Mouse (Mus musculus): ENCODE measurements around the gene Rnf157.
"Not testable (repeated sequence)": the region's sequence is repeated elsewhere in the genome, so short reads cannot be mapped to it uniquely, and the experiment has no call there.

Gene Rnf157

DNA sequence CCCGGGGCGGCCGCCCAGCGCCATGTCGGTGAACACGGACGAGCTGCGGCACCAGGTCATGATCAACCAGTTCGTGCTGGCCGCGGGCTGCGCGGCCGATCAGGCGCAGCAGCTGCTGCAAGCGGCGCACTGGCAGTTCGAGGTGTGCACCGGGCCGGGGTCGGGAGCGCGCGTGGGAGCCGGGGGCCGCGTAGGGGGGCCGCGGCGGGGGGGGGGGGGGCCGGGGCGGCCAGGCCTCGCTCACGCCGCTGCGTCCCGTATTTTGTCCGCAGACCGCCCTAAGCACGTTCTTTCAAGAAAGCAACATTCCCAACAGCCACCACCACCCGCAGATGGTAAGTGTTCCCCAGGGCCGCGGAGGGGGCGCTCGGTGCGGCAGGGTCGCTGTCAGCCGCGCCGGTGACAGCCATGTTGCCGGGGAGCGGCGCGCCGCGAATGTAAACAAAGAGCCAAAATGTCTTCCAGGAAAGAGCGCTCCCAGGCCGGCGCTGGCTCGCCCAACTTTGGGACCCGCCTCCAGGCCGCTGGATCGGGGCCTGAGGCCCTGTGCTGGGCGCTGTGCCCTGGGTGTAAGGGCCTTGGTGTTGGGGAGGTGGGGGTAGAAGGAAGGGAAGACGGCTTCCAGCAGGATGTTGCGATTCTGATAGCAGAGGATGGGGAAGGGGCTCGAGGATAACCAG, 21.6 kb upstream of the Rnf157 start:
- DNase-seq (ENCODE audit: low read depth, low spot score), result no peak

DNA sequence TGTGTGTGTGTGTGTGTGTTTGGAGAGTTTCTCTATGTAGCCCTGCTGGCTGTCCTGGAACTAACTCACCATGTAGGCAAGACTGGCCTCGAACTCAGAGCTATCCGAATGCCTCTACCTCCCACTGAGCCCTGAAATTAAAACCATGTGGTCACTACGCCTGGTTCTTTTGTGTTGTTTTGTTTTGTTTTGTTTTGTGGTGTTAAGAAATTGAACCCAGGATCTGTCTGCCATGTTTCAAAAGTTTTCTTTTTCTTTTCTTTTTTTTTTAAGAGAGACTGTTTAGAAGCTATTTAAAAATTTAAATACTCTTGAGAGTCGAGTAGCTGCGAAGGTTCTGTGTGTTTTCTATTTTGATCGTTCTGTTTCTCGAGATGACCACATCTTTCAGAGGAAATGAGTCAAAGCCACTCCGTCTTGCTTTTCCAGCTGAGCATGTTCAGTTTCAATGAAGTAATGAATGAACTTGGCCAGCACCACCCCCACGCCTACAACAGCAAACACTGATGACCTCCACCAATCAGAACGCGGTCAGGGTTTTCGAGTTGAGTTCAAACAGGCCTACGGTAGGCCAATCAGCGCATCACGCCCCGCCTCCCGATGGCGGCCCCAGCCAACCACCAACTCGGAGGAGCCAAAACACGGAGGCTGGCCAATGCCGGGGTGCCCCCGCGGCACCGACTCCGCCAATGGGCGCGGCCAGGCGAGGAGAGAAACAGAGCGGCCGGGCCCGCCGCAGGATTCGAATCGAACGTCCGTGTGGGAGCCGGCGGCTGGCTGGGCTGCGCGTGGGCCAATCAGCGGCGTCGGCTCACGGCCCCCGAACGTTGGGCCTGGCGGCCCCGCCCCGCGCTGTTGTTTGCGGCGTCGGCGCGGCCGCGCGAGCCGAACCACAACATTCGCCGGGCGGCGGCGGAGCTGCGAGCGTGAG, 20.8 kb upstream of the Rnf157 start, which contains the start of gene Ubald2:
Ubald2 (plus strand) TSS at position 739 of the 931 bp plus-strand sequence.
- DNase-seq (ENCODE audit: low read depth, low spot score), result peak; percentile 99

DNA sequence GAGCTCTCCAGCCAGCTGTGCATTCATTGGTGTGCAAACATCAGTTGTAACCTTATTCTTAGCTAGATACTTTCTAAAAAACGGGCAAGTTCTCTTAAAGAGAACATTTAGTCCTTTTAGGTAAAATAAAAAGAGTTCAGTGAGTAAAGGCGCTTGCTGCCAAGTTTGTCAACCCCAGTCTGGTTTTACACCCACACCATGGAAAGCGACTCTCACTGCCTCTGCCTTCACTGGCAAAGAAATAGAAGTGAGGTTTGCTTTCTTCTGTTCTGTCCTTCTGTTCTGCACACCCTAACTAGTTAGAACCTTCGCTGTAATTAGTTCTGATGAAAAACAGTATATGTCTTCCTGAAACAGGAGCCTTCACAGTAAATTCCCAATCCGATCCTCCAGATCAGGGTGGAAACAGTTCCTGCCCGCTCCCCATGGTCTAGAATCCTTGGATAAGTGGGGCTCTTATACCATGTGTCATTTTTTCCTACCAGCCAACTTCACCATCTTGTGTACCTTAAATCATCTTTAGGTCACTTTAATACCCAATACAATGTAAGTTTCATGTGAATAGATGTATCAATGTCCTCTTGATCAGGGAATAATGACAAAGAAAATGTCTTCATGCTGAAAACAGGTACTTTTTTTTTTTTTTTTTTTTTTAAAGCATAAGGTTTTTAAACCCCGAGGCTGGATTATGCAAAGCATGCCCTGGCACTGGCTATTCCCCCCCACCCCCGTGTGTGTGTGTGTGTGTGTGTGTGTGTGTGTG, 19.9 kb upstream of the Rnf157 start:
- peak; percentile 90 for DNase-seq (ENCODE audit: low read depth, low spot score)

DNA sequence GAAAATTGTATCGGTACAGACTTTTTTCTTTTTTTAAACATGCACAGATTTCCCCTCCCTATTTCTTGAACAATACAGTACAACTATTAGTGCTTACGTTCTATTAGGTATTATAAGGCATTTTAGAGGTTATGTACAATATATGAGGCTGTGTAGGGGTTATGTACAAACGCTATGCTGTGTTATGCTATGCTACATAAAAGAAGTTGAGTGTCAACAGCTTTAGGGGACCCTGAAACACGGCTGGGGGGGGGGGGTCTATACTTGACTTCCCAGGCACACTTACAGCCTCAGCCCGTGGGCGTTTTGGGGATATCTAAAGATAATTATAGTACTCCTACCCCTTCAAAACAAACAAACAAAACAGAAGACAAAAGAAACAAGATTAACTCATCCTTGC, 19.3 kb upstream of the Rnf157 start:
- no peak for DNase-seq (ENCODE audit: low read depth, low spot score)

DNA sequence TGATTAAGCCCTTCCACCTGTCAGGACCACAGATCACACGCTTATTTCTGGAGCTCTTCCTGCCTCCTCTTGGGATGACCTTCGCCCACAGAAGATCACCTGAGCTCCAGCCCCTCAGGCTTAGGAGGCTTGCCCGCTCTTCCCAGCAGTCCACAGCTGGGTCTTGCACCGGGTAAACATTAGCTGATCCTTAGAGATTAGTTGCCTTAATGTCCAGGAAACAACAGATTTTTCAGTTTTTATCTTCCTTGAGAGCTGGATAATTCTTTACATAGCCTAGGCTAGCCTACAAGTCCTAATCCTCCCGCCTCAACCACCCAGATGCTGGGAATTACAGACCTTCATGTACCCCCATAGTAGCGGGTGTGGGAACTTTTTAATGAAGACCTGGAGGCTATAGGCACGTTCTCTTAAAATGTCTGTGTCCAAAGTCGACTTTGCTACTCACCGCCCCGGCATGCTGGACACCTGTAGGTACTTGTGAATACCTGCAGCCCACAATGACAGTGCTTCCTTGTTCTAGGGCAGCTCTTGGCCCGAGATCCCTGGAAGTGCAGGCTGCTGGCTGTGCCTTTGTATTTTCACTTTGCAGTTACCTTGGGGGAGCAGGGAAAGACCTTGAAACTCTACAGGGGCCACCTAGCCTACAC, 18.7 kb upstream of the Rnf157 start:
- no peak for DNase-seq (ENCODE audit: low read depth, low spot score)

DNA sequence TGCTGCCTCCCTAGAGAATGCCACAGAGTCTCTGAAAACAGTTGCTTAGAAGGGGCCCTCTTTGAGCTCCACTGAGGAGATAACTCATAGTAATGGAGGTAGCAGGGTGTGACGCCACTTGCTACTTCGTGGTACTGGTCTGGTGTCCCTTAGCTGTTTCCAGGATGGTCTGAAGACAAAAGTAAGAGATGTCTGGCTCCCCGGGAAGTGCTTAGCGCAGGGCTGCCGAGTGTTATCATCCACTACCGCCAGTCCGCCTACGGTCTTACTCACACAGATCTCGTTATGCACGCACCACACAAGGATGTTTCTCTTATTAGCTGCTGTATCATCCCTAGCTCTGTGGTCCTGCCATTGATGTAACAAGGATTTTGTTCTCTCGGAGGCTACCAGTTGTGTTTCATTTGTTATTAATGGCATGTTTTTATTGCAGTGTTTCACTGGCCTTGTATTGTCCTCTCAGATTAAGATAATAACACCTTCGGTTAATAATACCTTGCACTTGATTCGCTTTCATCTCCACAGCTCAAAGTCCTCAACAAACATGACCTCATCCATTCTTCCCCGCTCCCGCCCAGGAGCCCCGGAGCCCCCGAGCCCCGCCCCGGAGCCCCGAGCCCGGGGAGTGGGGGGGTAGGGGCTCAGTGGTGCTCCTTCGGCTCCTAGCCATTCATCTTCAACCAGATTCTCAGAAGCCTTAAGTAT, 18.0 kb upstream of the Rnf157 start:
- no peak for DNase-seq (ENCODE audit: low read depth, low spot score)

DNA sequence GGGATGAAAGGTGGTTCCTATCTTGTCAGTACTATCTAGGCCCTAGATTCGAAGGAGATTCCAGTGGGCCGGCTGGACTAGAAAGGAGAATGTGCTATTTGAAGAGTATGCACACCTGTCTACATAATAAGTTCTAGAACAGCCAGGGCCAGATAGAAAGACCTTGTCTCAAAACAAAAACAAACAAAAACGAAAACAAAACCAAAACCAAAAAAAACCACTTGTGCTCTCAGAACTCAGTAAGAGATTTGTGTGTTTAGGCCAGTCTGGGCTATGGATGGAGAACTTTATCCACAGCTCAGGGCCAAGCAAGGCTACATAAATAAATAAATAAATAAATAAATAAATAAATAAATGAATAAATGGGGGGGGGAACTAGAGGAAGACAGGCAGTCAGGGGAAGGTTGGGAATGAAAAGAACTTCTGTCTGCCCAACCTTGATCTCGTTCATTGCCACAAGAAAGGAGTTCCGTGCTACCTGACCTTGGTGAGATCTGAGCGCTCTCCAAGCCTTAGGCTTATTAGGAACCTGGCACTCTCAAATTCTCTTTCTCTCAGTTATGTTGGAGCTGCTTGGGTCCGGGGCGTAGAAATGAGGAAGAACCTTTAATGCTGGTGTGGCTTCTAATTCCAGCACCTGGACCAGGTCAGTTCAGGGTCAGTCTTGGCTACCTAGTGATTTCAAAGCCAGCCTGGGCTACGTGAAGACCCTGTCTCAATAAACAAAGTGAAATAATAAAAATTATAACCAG, 17.2 kb upstream of the Rnf157 start:
- DNase-seq (ENCODE audit: low read depth, low spot score), result no peak

DNA sequence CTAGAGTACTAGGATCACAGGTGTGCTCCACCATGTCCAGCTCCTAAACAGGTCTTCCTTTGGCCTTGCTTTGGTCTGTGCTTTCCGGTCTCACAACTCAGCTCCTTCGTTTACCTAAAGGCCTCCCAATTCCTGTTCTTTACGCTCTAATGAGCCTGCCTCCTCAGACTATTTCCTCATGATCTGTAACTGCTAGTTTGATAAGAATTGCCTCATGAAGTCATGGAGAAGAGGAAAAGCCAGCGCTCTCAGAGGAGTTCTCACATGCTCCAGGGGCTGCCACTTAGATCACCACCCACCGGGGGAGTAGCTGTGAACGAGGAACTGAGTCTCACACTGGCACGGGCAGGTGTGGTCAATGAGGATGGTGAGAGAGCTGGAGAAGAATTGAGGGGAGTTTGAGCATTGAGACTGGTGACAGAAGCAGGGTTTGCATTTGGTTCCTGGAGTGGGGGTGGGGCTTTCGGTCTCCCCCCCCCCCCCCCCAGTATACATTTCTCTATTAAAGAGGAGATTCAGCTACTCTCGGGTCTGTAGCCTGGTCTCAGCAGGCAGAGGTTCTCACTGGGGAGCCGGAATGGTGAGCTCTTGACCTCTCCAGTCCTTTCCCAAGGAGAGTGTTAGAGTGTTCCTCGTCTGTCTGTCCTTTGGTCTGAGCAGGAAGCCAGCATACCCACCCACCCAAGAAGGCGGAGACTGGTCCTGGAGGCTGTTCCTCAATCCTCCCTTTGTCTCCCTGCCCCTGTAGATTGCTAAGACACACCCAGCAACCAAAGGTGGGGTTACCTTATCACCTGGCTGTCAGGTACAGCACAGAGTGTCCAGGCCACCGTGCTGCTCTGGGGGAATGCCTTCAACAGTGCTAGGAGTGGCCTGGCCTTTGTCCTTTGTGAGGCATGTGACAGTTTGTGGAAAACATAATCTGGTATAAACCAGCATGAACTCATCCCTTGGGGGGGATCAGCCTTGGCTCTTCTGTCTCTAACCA, 16.3 kb upstream of the Rnf157 start:
- DNase-seq (ENCODE audit: low read depth, low spot score), result no peak

DNA sequence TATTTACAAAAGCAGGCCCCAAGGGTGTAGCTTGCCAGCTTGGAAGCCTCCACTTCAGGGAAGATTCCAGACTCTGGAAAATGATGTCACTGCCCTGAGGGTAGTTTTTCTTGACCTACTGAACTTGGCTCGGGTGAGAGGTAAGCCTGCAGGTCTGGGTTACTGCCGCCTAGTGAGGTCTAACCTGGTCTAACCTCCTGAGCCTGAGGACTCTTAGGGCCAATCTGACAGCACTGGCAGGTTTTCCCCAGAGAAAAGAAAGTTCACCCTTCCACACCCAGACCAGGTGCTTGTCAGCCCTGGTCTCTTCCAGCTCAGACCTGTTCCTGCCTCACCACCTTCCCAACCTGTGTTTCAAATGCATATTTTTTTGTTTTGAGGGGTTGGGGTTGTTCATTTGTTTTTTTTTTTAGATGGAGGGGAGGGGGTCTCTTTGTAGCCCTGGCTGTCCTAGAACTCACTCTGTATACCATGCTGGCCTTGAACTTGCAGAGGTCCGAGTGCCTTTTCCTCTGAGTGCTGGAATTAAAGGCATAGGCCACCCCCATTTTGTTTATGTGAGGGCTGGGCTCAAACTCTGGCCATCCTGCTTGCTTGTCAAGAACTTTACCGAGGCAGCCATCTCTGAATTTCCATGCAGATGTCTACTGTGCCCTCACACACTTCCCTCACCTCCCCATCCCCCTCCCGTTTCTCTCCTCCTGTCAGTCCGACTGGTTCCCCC, 14.2 kb upstream of the Rnf157 start:
- DNase-seq (ENCODE audit: low read depth, low spot score), result no peak

DNA sequence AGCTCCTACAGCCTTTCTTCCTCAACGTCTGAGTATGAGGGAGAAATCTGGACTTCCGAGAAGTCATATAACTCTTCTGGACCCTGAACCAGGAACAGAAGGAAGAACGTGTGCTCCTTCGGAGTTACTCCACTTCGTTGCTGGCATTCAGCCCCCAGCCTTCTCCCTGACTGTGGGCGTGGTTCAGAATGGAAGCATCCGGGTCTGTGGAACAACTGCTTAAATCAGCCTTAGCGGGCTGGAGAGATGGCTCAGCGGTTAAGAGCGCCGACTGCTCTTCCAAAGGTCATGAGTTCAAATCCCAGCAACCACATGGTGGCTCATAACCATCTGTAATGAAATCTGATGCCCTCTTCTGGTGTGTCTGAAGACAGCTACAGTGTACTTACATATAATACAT, 13.5 kb upstream of the Rnf157 start:
- DNase-seq (ENCODE audit: low read depth, low spot score), result not testable (repeated sequence)

DNA sequence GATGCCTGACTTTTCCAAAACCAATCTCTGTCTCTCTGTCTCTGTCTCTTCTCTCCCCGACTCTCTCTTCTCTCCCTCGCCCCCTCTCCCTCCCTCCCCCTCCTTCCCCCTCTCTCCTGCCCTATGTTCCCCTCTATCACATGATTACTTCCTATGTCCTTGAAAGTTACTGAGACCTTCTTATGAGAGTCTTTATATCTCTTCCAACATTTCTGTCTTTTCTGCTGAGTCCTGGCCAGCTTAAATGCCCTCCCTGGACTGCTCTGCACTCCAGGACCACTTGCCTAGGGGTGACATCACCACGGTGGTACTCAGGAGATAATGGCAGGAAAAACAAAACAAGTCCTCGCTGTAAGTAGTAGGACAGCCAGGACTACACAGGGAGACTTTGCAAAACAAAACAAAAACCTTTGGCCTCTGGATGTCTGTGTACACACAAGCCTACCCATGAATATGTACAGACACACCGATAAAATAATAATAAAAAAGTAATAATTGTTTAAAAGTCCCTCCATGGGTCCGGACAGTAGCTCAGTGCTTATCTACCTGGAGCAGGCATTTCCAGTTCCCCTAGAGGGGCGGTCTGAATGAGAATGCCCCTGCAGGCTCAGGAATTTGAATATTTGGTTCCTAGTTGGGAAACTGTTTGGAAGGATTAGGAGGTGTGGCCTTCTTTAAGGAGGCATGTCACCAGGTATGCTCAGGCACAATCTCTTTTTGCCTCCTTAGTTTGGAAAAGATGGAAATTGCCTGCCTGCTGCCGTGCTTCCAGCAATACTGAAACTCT, 12.0 kb upstream of the Rnf157 start:
- DNase-seq (ENCODE audit: low read depth, low spot score), result no peak

DNA sequence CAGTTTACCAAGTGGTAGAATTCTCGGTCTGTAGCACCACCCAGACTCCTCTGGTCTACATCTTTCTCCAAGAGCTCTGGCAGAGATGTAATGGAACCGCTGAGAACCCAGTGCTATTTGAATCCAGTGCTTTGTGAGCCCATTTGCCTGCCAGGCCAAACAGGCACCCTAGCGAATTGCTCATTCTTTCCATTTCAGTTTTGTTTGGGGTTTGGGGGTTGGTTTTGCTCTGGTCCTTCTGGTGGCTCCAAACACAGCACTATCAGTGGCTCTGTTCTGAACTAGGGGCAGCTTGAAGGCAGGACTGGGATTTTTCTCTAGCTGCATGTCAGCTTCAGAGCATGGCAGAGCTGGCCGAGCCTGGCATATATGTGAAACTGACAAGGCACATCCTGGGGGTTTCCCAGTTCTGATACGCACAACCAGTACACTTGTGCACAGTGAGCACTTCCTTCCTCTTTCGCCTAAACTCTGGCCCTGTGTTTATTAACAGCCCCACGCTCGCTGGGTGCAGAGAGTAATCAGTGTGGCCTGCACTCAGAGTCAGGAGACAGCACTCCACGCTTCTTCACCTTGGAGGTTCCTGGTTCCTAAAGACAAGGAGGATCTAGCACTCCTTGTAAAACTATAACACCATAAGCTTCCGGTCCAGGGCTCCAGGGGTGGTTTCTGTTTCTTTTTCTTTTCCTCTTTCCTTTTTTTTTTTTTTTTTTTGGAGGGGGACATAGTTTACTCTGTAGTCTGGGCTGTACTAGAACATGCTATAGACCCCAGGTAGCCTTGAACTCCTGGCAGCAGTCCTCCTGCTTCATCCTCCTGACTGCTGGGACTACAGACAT, 11.2 kb upstream of the Rnf157 start:
- no peak for DNase-seq (ENCODE audit: low read depth, low spot score)

DNA sequence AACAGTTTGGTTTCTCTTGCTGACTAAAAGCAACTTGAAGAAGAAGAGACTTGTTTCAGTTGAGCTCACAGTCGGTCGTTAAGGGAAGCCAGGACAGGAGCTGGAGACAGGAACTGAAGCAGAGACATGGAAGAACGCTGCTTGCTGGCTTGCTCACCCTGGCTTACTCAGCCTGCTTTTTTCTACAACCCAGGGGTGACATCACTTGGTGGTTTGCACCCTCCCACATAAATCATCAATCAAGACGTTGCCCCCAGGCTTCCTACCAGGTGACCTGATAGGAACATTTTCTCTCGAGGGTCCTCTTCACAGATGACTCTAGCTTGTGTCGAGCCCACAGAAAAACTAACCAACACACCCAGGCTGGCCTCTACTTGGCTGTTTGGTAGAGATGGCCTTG, 10.4 kb upstream of the Rnf157 start:
- no peak for DNase-seq (ENCODE audit: low read depth, low spot score)

DNA sequence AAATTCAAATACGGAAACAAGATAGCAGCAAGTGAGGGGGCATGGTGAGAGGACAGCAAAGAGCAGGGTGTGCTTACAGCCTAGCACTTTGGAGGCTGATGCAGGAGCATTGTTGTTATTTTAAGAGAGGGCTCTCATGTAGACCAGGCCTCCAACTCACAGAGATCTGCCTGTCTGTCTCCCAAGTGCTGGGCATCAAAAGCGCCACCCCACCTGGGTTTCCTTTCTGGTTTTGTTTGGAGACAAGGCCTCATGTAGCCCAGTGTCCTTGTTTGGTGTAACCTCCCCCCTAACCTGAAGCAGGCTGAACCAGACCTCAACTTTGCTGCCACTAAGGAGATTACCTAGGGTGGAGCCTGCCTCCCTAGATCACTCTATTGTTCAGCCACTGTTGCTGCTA, 9.7 kb upstream of the Rnf157 start:
- no peak for DNase-seq (ENCODE audit: low read depth, low spot score)

DNA sequence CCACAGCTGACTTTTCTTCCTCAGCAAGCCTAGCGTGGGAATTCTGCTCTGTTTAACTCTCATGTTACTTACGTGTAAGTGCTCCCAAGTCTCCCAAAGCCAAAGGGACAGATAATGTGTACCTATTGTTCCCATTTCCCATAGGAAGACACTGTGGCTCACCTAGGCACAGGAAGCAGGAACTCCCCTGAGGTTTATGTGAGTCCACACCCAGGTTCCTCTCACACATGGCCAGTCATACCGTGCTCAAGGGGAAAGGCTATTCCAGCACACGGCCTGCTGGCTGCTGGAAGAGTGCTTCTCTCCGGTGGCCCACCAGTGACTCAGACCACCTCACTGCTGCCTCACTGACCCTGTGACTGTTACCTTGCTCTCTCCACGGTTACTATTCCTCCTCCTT, 8.3 kb upstream of the Rnf157 start:
- no peak for DNase-seq (ENCODE audit: low read depth, low spot score)

DNA sequence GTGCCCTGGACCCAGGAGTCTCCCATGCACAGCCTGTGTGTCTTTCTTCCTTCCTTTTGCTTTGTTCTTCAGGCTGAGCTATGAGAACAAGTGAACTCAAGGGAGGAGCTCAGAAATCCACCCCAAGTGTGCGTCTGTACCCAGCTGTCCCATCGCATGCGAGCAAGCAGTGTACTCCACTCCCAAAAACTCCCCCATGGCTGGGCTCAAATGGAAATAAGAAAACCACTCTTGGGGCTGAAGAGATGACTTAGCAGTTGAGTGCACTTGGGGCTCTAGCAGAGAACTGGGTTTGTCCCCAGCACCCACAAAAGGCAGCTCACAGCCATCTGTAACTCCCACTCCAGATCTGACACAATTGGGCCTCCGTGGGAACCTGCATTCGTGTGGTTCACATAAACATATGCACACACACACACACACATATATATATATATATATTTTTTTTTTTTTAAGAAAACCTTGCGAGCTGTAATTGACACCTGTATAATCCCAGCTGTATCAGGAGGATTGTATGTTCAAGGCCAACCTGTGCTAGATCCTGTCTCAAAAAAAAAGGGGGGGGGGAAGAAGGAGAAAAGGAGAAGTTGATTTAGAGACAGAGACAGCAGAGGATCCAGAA, 6.1 kb upstream of the Rnf157 start:
- DNase-seq (ENCODE audit: low read depth, low spot score), result no peak
